ENCODE assay signal across 8 mouse cellular contexts in genomic region chr11:100471352-100472196, GRCm38 (mm10). TPM values are rescaled to one million over a fixed set of nuclear protein-coding genes. Genes with fewer than 3 reads are reported as not detected.
A peak's percentile ranks its signal among the peaks of the same experiment; 100 is the strongest.
DNase-seq lines count a peak whose midpoint lies in the region; ATAC-seq and TF ChIP-seq lines count a peak whose summit lies in the region.

No protein-coding gene starts in this region.

- peaks cover 36% of the 10 kb centered on the region for H3K36me3 ChIP-seq in hindbrain, embryonic 10.5 days

- WGBS in cerebellum, adult 2 months = 3% methylated on average over 30 of the region's 30 CpGs
- WGBS in hindbrain, embryonic 10.5 days = 5% methylated on average over 30 of the region's 30 CpGs

- peak overlapping the region; percentile 54; the same call in 1 of the 2 replicates for H3K27ac ChIP-seq in cerebellum, adult 2 months (ENCODE audit: insufficient read depth, low read length)
- H3K27ac ChIP-seq in hindbrain, embryonic 10.5 days = peak overlapping the region; percentile 96

- TF ChIP-seq CTCF in cerebellum, adult 2 months (IDR thresholded peaks at IDR 0.05; ENCODE audit: borderline replicate concordance, insufficient read depth, low read depth, low read length) = no peak

- no peaks in the 10 kb centered on the region; the same call in 1 of the 2 replicates for H3K4me1 ChIP-seq in cerebellum, adult 2 months (ENCODE audit: control insufficient read depth, insufficient read depth, low read length)
- H3K4me1 ChIP-seq in hindbrain, embryonic 10.5 days (replicated peaks) = peaks cover 24% of the 10 kb centered on the region

- DNase-seq in cerebellum, adult 2 months = no peak
- peak; percentile 8 for DNase-seq in right cerebral cortex, adult 18-20 months
- DNase-seq in right cerebral cortex, postnatal 4 days = no peak
- DNase-seq in hindbrain, embryonic 10.5 days (ENCODE audit: low spot score) = peak; percentile 39
- peak; percentile 17 for DNase-seq in mesoderm, embryonic 11.5 days (ENCODE audit: low read depth, low spot score)
- no peak for DNase-seq in ovary, postnatal 10 days (ENCODE audit: low spot score)
- no peak for DNase-seq in ovary, postnatal 36 days (ENCODE audit: low spot score)

- H3K27me3 ChIP-seq in cerebellum, adult 2 months (ENCODE audit: control insufficient read depth, insufficient read depth, low read length) = no peaks in the 10 kb centered on the region
- H3K27me3 ChIP-seq in hindbrain, embryonic 10.5 days (ENCODE audit: insufficient read depth, poor library complexity, severe bottlenecking) = no peaks in the 10 kb centered on the region

- ATAC-seq in cerebellum, adult (ENCODE audit: insufficient number of reproducible peaks, low FRiP score, low TSS enrichment) = no peak

- TF ChIP-seq POLR2A in cerebellum, adult 2 months (IDR thresholded peaks at IDR 0.05; ENCODE audit: borderline replicate concordance, insufficient read depth, low read length) = no peak

- no peaks in the 10 kb centered on the region for H3K9me3 ChIP-seq in hindbrain, embryonic 10.5 days

- H3K4me3 ChIP-seq in cerebellum, adult 2 months (replicated peaks; ENCODE audit: insufficient read depth, low read depth, low read length) = peak overlapping the region; percentile 71
- peak overlapping the region; percentile 98 for H3K4me3 ChIP-seq in hindbrain, embryonic 10.5 days

RNA-seq across cellular contexts. Expression of gene Klhl11, which starts 1.0 kb away (rescaled TPM):
- polyA plus RNA-seq in cerebellum, adult 2 months (2012; rRNA removed) = 16.1 and 19.1 TPM in 2 replicates
- 6.1 and 6.9 TPM in 2 replicates for polyA plus RNA-seq in hindbrain, embryonic 10.5 days (2016; fragmentation: Nextera tagmentation; extraction: Ambion mirVana)

RNA-seq across cellular contexts. Expression of gene Klhl10, which starts 29.9 kb away (rescaled TPM):
- polyA plus RNA-seq in cerebellum, adult 2 months (2012; rRNA removed) = 0.46 and 0.49 TPM in 2 replicates
- polyA plus RNA-seq in hindbrain, embryonic 10.5 days (2016; fragmentation: Nextera tagmentation; extraction: Ambion mirVana) = 0.58 and 0.63 TPM in 2 replicates

RNA-seq across cellular contexts. Expression of gene Nt5c3b, which starts 30.0 kb away (rescaled TPM):
- polyA plus RNA-seq in cerebellum, adult 2 months (2012; rRNA removed) = 79.9 and 85.7 TPM in 2 replicates
- polyA plus RNA-seq in hindbrain, embryonic 10.5 days (2016; fragmentation: Nextera tagmentation; extraction: Ambion mirVana) = 115 and 121 TPM in 2 replicates

RNA-seq across cellular contexts. Expression of gene Fkbp10, which starts 56.1 kb away (rescaled TPM):
- polyA plus RNA-seq in cerebellum, adult 2 months (2012; rRNA removed) = 8.0 and 8.6 TPM in 2 replicates
- polyA plus RNA-seq in hindbrain, embryonic 10.5 days (2016; fragmentation: Nextera tagmentation; extraction: Ambion mirVana) = 51.0 and 52.0 TPM in 2 replicates

RNA-seq across cellular contexts. Expression of gene Acly, which starts 56.2 kb away (rescaled TPM):
- 155 and 156 TPM in 2 replicates for polyA plus RNA-seq in cerebellum, adult 2 months (2012; rRNA removed)
- polyA plus RNA-seq in hindbrain, embryonic 10.5 days (2016; fragmentation: Nextera tagmentation; extraction: Ambion mirVana) = 356 and 388 TPM in 2 replicates

Comparison
In these comparisons a context has a peak if more than half of its experiments do, and no peak if none do; other contexts are left out.
1. DNase-seq: peak in right cerebral cortex, adult 18-20 months (single experiment), hindbrain, embryonic 10.5 days (single experiment) and mesoderm, embryonic 11.5 days (single experiment); none in cerebellum, adult 2 months (0 of 2), right cerebral cortex, postnatal 4 days (single experiment), ovary, postnatal 10 days (single experiment) and ovary, postnatal 36 days (single experiment).